7 mouse cellular contexts compared by ENCODE assay signal in the genomic region with DNA sequence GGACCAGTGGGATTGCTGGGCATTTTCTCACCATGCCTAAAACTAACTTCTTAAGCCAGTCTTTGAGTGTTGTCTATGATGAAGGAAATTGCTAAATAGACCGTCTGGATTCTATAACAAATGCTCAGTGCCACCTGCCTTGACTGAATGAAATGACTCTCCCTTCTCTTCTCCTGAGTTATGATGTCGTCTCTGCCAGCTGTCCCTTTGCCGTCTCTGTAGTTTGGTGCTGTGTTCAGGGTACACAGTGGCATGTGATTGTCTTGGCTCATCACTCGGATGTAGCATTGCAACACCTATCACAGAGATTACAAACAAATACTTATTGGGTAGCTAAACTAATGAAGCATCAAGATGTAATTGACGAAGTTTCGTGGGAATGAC.
"Had no signal": no experiment of that assay in that cellular context is flagged by ENCODE, and none has a peak within 500 bp of the region (broad histone marks: within the 10 kb centered on the region; RNA-seq: fewer than 3 reads in every experiment).

No protein-coding gene starts in this region.

- H3K4me3 ChIP-seq: layer of hippocampus, adult 2 months; limb, embryonic 13.5 days had no signal

- H3K27me3 ChIP-seq: limb, embryonic 13.5 days had no signal

- DNase-seq: kidney, postnatal 4 days; lung, adult 18-20 months had no signal

- H3K36me3 ChIP-seq: limb, embryonic 13.5 days had no signal

- H3K9me3 ChIP-seq: limb, embryonic 13.5 days had no signal

- H3K4me2 ChIP-seq: limb, embryonic 13.5 days had no signal

- H3K27ac ChIP-seq: limb, embryonic 13.5 days; liver, embryonic 14.5 days; stomach, postnatal 0 days had no signal

- ATAC-seq: midbrain, embryonic 16.5 days had no signal

- H3K9ac ChIP-seq: limb, embryonic 13.5 days; liver, embryonic 14.5 days had no signal
